Mouse (Mus musculus): ENCODE measurements at regions not wholly inside any gene's neighbourhood (a gene's known extent, or its start where the extent isn't known, plus 50 kb on each side); places are given as distances from the start of the nearest gene placed in this dataset.

DNA sequence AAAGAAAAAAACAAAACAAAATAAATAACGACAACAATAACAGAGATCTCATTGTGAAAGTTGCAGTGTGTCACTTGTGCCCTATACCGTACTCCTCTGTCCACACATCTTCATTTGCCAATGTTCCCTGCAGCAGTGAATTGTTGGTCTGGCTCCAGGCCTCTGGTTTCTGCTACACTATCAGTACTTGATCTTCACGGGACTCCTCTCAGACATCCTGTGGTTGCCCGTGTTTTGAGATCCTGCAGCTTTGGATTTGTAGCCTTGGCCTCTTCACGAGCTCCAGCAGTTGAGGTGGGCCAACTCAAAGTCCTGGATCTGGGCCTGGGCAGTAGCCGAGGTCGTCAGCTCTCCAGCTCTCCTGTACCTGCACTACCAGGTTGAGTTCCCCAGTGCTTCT lies 72.4 kb upstream of the Thpo start:
- Histone ChIP-seq H3K4me3 (ENCODE audit: insufficient read depth, low read depth, low read length) (no peak overlapping the region), H3K4me1 (ENCODE audit: control insufficient read depth, insufficient read depth, low read length) (peaks cover 3% of the 10 kb centered on the region), H3K27ac (ENCODE audit: insufficient read depth, low read depth, low read length) (no peak overlapping the region)
- TF ChIP-seq CTCF (IDR thresholded peaks at IDR 0.05; ENCODE audit: insufficient read depth, low read depth, low read length) = no peak
- TF ChIP-seq POLR2A (IDR thresholded peaks at IDR 0.05; ENCODE audit: insufficient read depth, low read depth, low read length) = no peak
- 92% methylated on average over 7 of the region's 7 CpGs for WGBS

DNA sequence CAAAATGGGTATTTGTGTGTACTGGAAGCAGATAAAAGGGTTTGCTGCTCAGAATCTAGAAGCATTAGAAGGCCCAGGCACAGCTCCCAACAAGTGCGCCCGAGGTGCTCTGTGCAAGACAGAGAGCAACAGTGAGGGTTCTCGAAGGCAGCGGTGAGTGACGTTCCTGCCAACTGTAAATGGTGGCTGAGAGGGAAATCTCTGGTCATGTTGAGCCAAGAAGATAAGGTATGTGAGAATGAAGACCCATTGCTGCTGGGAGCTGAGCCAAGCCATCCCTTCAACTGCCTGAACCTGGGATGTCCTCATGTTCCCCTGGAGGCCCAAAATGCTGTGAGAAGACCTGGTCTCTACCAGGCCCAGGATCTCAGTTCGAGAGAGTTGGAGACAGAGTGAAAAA lies 71.5 kb upstream of the Thpo start:
- no peak overlapping the region for H3K27ac ChIP-seq (ENCODE audit: insufficient read depth, low read depth, low read length)
- WGBS = 77% methylated on average over 6 of the region's 6 CpGs
- TF ChIP-seq POLR2A (IDR thresholded peaks at IDR 0.05; ENCODE audit: insufficient read depth, low read depth, low read length) (no peak), CTCF (IDR thresholded peaks at IDR 0.05; ENCODE audit: insufficient read depth, low read depth, low read length) (no peak)
- H3K4me3 ChIP-seq (ENCODE audit: insufficient read depth, low read depth, low read length) = no peak overlapping the region
- peaks cover 3% of the 10 kb centered on the region for H3K4me1 ChIP-seq (ENCODE audit: control insufficient read depth, insufficient read depth, low read length)

DNA sequence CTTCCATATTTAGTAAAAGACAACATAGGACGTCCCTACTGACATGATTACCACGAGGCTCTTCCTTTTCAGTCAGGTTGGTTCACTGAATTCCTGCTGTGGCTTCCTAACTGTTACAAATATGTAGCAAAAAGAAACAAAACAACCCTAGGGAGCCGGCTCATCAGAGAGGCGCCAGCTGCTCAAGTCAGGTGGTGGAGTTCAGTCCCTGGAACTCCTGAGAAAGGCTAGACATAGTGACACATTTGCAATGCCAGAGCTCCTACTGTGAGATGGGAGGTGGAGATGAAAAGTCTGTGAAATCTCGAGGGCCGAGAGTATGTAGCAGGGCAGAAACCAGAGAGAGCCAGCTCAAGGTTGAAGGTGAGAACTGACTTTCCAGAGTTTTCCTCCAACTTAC lies 70.8 kb upstream of the Thpo start:
- Histone ChIP-seq H3K27ac (ENCODE audit: insufficient read depth, low read depth, low read length) (no peak overlapping the region), H3K4me1 (ENCODE audit: control insufficient read depth, insufficient read depth, low read length) (peaks cover 3% of the 10 kb centered on the region), H3K4me3 (ENCODE audit: insufficient read depth, low read depth, low read length) (no peak overlapping the region)
- TF ChIP-seq CTCF (IDR thresholded peaks at IDR 0.05; ENCODE audit: insufficient read depth, low read depth, low read length) (no peak), POLR2A (IDR thresholded peaks at IDR 0.05; ENCODE audit: insufficient read depth, low read depth, low read length) (no peak)
- 30% methylated on average over 6 of the region's 6 CpGs for WGBS

DNA sequence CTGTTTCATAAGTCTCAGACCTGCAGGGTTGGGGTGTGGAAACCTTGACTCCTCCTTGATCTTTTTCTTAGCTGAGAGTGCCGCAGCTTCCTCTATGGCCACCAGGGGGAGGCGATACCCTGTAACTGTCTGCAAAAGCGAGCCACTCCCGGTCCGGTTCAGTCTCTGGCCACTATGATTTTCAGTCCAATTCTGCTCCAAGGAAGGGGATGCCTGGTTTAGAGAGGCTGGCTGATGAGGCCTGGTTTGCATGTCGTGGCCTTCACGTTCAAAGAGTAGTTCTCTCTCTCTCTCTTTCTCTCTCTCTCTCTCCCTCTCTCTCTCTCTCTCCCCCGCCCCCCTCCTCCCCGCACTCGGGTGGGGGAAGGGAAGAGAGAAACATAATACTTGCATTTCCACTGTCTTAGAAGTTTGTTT lies 70.3 kb upstream of the Thpo start:
- H3K27ac ChIP-seq (ENCODE audit: insufficient read depth, low read depth, low read length) = no peak overlapping the region
- TF ChIP-seq CTCF (IDR thresholded peaks at IDR 0.05; ENCODE audit: insufficient read depth, low read depth, low read length) (peak; percentile 72), POLR2A (IDR thresholded peaks at IDR 0.05; ENCODE audit: insufficient read depth, low read depth, low read length) (no peak)
- peak overlapping the region; percentile 43 for H3K4me3 ChIP-seq (ENCODE audit: insufficient read depth, low read depth, low read length)
- 3% methylated on average over 10 of the region's 10 CpGs for WGBS
- H3K4me1 ChIP-seq (ENCODE audit: control insufficient read depth, insufficient read depth, low read length) = peaks cover 3% of the 10 kb centered on the region

DNA sequence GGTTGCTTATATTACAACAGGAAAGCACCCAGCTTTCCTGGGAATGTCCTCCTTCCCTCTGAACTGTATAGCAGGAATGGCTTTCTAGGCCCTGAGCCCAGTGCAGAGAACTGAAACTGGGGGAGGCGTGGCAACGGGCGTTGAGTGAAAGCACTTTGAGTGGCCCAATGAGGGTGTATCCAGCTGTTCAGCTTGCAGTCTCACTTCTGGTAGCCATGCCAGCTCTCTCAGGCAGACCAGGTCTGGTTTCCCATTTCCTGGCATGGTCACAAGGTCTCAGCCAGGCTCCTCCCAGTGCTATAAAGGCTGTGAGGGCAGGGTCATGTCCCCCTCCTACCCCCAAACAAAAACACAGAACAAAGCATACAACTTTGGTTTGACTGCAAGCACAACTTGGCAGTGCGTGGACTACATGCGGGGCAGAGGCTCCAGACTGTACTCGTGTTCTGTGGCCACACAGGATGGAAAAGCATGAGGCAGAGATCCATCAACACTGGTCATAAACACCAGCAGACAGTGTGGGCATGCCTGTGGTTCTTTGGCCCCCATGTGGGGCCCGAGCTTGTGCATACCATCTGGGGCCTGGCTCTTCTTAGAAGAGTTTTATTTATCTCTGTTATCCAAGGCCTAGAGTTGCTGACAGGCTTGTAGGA lies 69.1 kb upstream of the Thpo start:
- 82% methylated on average over 7 of the region's 7 CpGs for WGBS
- H3K4me3 ChIP-seq (ENCODE audit: insufficient read depth, low read depth, low read length) = no peak overlapping the region
- peaks cover 3% of the 10 kb centered on the region for H3K4me1 ChIP-seq (ENCODE audit: control insufficient read depth, insufficient read depth, low read length)
- TF ChIP-seq POLR2A (IDR thresholded peaks at IDR 0.05; ENCODE audit: insufficient read depth, low read depth, low read length) (no peak), CTCF (IDR thresholded peaks at IDR 0.05; ENCODE audit: insufficient read depth, low read depth, low read length) (no peak)
- H3K27ac ChIP-seq (ENCODE audit: insufficient read depth, low read depth, low read length) = no peak overlapping the region

DNA sequence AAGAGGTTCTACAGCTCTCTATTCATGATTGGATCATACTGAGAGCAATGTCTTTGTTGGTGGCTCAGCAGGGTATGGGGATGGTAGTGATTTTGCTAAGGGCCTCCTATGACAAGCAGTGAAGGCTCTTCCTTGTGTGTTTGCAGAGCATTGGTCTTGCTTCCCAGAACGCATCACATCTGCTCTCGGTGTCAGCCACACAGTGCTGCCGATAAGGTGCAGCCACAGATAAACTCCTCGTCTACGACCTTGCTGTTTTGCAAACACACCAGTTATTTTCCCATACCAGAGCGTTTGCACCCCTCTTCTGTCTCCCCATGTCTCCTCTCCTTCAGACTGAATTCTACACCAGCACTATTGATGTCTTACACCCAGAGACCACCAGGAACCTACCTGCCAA lies 68.4 kb upstream of the Thpo start:
- 87% methylated on average over 6 of the region's 6 CpGs for WGBS
- TF ChIP-seq POLR2A (IDR thresholded peaks at IDR 0.05; ENCODE audit: insufficient read depth, low read depth, low read length) (no peak), CTCF (IDR thresholded peaks at IDR 0.05; ENCODE audit: insufficient read depth, low read depth, low read length) (no peak)
- no peak overlapping the region for H3K4me3 ChIP-seq (ENCODE audit: insufficient read depth, low read depth, low read length)
- no peak overlapping the region for H3K27ac ChIP-seq (ENCODE audit: insufficient read depth, low read depth, low read length)
- H3K4me1 ChIP-seq (ENCODE audit: control insufficient read depth, insufficient read depth, low read length) = peaks cover 3% of the 10 kb centered on the region

DNA sequence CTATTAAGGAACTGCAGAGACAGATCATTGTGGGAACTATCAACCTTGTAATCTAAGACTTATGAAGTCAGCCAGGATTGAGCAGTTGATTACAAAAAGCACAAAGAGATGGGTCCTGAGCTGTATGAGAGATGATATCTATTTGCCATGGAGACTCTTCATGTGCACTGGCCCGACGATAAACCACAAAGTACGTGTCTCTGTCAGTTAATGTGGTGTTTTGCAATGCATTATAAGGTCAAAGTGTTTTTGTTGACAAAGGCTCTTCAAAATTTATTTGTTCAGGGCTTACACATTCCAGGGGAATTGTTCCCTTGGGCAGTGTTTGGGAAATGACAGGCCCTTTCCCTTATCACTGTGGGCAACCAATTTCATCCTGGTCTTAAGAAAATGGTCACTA lies 65.7 kb upstream of the Thpo start:
- H3K27ac ChIP-seq (ENCODE audit: insufficient read depth, low read depth, low read length) = no peak overlapping the region
- TF ChIP-seq POLR2A (IDR thresholded peaks at IDR 0.05; ENCODE audit: insufficient read depth, low read depth, low read length) (no peak), CTCF (IDR thresholded peaks at IDR 0.05; ENCODE audit: insufficient read depth, low read depth, low read length) (no peak)
- H3K4me1 ChIP-seq (ENCODE audit: control insufficient read depth, insufficient read depth, low read length) = peaks cover 3% of the 10 kb centered on the region
- no peak overlapping the region for H3K4me3 ChIP-seq (ENCODE audit: insufficient read depth, low read depth, low read length)
- 94% methylated on average over 3 of the region's 3 CpGs for WGBS

DNA sequence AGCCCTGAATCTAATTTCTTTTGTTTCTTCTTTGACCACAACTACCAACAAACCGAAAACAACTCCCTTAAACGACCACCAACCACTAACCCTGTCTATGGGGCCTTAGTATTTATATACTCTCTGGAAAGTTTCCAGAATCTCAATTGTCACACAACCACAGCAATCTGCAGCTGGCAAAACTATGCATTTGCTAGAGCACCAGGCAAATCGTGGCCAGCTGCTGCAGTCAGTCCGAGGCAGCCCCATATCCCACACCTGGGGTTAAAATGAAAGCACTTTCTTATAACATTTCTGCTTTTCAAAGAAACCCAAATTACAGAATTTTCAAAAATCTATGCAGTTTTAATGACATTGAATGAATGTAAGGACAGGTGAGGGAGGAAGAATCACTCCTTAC lies 63.8 kb upstream of the Thpo start:
- Histone ChIP-seq H3K27ac (ENCODE audit: insufficient read depth, low read depth, low read length) (no peak overlapping the region), H3K4me1 (ENCODE audit: control insufficient read depth, insufficient read depth, low read length) (no peaks in the 10 kb centered on the region), H3K4me3 (ENCODE audit: insufficient read depth, low read depth, low read length) (no peak overlapping the region)
- TF ChIP-seq POLR2A (IDR thresholded peaks at IDR 0.05; ENCODE audit: insufficient read depth, low read depth, low read length) (no peak), CTCF (IDR thresholded peaks at IDR 0.05; ENCODE audit: insufficient read depth, low read depth, low read length) (no peak)
- 53% methylated on average over 4 of the region's 4 CpGs for WGBS

DNA sequence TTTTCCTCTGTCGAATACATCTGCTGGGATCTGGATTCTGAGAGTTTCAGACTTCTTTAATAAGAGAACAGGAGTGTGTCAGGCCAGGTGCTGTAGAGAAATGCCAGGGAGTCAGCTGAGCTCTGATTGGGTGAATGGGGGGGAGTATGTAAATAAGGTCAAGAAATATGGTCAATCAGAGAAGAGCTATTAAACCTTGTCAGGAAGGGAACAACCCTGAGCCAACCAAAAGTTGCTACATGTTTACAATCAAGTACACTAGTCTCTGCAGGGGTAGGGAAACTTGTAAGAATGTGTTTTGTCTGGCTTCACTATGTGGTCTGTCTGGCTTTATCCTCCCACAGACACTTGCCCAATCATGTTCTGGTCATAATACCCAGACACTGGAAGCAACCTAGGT lies 60.4 kb upstream of the Thpo start:
- Histone ChIP-seq H3K27ac (ENCODE audit: insufficient read depth, low read depth, low read length) (no peak overlapping the region), H3K4me3 (ENCODE audit: insufficient read depth, low read depth, low read length) (no peak overlapping the region), H3K4me1 (ENCODE audit: control insufficient read depth, insufficient read depth, low read length) (no peaks in the 10 kb centered on the region)
- WGBS = 95% methylated on average over 1 of the region's 1 CpGs
- TF ChIP-seq CTCF (IDR thresholded peaks at IDR 0.05; ENCODE audit: insufficient read depth, low read depth, low read length) (no peak), POLR2A (IDR thresholded peaks at IDR 0.05; ENCODE audit: insufficient read depth, low read depth, low read length) (no peak)
